Mouse (Mus musculus) liver, postnatal 0 days (tissue): ENCODE results near the gene Syt14.

Experiments used
- CTCF ChIP-seq: sonication (generic); IDR thresholded peaks from 2 replicates; pipeline ENCODE4 v1.5.1; 2016; ENCODE audit warnings: antibody characterized with exemption, low read depth
- EP300 ChIP-seq: IDR thresholded peaks from 2 replicates; pipeline ENCODE4 v1.6.1; 2016; ENCODE audit warnings: antibody characterized with exemption, low read depth, mild to moderate bottlenecking

GRCm38 (mm10) chr1:192987203-192987602, 48.4 kb downstream of the Syt14 start:
- TF ChIP-seq CTCF, result no peak
- TF ChIP-seq EP300, result no peak; the same call in 1 of the 2 replicates
